19 mouse cellular contexts compared by ENCODE assay signal in the genomic region with DNA sequence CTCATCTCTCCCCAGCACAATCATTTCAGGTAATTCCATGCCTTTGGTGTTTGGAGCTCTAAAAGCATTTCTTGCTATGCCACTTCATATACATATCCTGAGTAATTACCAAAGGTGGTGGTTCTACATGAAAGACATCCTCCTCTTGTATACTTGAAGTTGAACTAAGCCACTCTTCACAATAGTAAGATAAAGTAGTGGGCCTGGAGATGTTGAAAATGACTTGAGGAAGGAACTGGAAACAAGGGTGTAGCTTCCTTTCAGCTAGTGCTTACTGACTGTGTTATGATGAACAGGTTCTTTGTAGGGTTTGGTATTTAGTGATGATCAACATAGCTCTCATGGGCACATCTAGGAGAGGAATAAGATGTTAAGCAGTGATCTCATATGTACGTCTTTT.
"Had no signal": no experiment of that assay in that cellular context is flagged by ENCODE, and none has a peak within 500 bp of the region (broad histone marks: within the 10 kb centered on the region; RNA-seq: fewer than 3 reads in every experiment).

No protein-coding gene starts in this region.

- H3K9me3 ChIP-seq: lung, embryonic 15.5 days; midbrain, embryonic 10.5 days; midbrain, embryonic 12.5 days; neural tube, embryonic 13.5 days; neural tube, embryonic 15.5 days had no signal

- H3K27ac ChIP-seq: liver, embryonic 14.5 days; lung, embryonic 15.5 days; midbrain, embryonic 10.5 days; midbrain, embryonic 12.5 days; neural tube, embryonic 13.5 days; neural tube, embryonic 15.5 days had no signal

- H3K4me1 ChIP-seq: midbrain, embryonic 10.5 days; midbrain, embryonic 12.5 days; neural tube, embryonic 13.5 days; neural tube, embryonic 15.5 days had no signal

- H3K9ac ChIP-seq: liver, embryonic 14.5 days; lung, embryonic 15.5 days; midbrain, embryonic 12.5 days; neural tube, embryonic 13.5 days; neural tube, embryonic 15.5 days had no signal

- H3K27me3 ChIP-seq: lung, embryonic 15.5 days; midbrain, embryonic 12.5 days; neural tube, embryonic 13.5 days; neural tube, embryonic 15.5 days had no signal

- H3K36me3 ChIP-seq: lung, embryonic 15.5 days; midbrain, embryonic 10.5 days; midbrain, embryonic 12.5 days; neural tube, embryonic 13.5 days; neural tube, embryonic 15.5 days had no signal

- H3K4me3 ChIP-seq: lung, embryonic 15.5 days; midbrain, embryonic 10.5 days; midbrain, embryonic 12.5 days; myocyte; neural tube, embryonic 13.5 days; neural tube, embryonic 15.5 days had no signal

- DNase-seq: lung, adult 2 months; lung, postnatal 14 days; midbrain, embryonic 14.5 days; retina, postnatal 1 day; right cerebral cortex, adult 18-20 months; right cerebral cortex, postnatal 25 days; right cerebral cortex, postnatal 4 days; spleen, adult 18-20 months; thymus, adult 18-20 months; thymus, postnatal 14 days; thymus, postnatal 36 days had no signal

- H3K4me2 ChIP-seq: lung, embryonic 15.5 days; midbrain, embryonic 12.5 days; neural tube, embryonic 13.5 days; neural tube, embryonic 15.5 days had no signal

- ATAC-seq: midbrain, embryonic 16.5 days had no signal
